Mouse (Mus musculus) embryonic facial prominence, embryonic 11.5 days (tissue): ENCODE measurements at regions not wholly inside any gene's neighbourhood (a gene's known extent, or its start where the extent isn't known, plus 50 kb on each side); places are given as distances from the start of the nearest gene placed in this dataset.

Experiments used
- ATAC-seq: fragments of 200-750 bp; cut with Nextera tagmentation; replicated peaks from 2 replicates; pipeline ENCODE4 v1.8.0; 2017; ENCODE audit warnings: low read depth; ENCODE audit not compliant: insufficient number of reproducible peaks, low FRiP score, low TSS enrichment
- DNase-seq: peaks from one replicate; pipeline ENCODE4 v3.0.0-alpha.2; 2015; ENCODE audit warnings: low spot score
- H3K27ac ChIP-seq: fragments of 300-500 bp; sonication (generic); replicated peaks from 2 replicates; pipeline ENCODE4 v1.5.1; 2014; ENCODE audit warnings: mild to moderate bottlenecking, low read depth, low read length, control low read depth
- H3K27me3 ChIP-seq: fragments of 300-500 bp; sonication (generic); 2 replicates; pipeline ENCODE4 v1.6.1; 2014; ENCODE audit warnings: mild to moderate bottlenecking, low read length, moderate library complexity, mixed read lengths; ENCODE audit not compliant: control insufficient read depth, insufficient read depth
- H3K36me3 ChIP-seq: fragments of 300-500 bp; sonication (generic); replicated peaks from 2 replicates; pipeline ENCODE4 v1.6.1; 2014; ENCODE audit warnings: low read depth, mild to moderate bottlenecking, low read length, moderate library complexity, mixed read lengths; ENCODE audit not compliant: control insufficient read depth, insufficient read depth
- H3K4me1 ChIP-seq: fragments of 300-500 bp; sonication (generic); 2 replicates; pipeline ENCODE4 v1.6.1; 2014; ENCODE audit warnings: low read length, mixed read lengths; ENCODE audit not compliant: control insufficient read depth, insufficient read depth
- H3K4me2 ChIP-seq: fragments of 300-500 bp; sonication (generic); 2 replicates; pipeline ENCODE4 v1.6.1; 2014; ENCODE audit warnings: low read depth, mild to moderate bottlenecking, control low read depth, low read length, moderate library complexity
- H3K4me3 ChIP-seq: fragments of 300-500 bp; sonication (generic); 2 replicates; pipeline ENCODE4 v1.5.1; 2014; ENCODE audit warnings: low read depth, low read length, control low read depth
- H3K9ac ChIP-seq: fragments of 300-500 bp; sonication (generic); replicated peaks from 2 replicates; pipeline ENCODE4 v1.6.1; 2014; ENCODE audit warnings: mild to moderate bottlenecking, control low read depth, low read length
- H3K9me3 ChIP-seq: fragments of 300-500 bp; sonication (generic); replicated peaks from 2 replicates; pipeline ENCODE4 v1.6.1; 2016; ENCODE audit warnings: mild to moderate bottlenecking, low read length, inconsistent platforms, mixed read lengths; ENCODE audit not compliant: control insufficient read depth
- WGBS: fragments of 180-500 bp; shearing (Covaris S2); extraction: QIAGEN DNeasy Blood & Tissue Kit; methylation state at CpG from one replicate; pipeline ENCODE4 v1.1.7; 2014; 5-methylcytosine and 5-hydroxymethylcytosine counted together

- WGBS: 77% methylated on average over 4 of the region's 4 CpGs
- no peak for ATAC-seq
These were observed 125.1 kb downstream of the Cryba4 start for GRCm38 (mm10) chr5:112127171-112127570.

GRCm38 (mm10) chr5:112132746-112133145 lies 119.6 kb downstream of the Cryba4 start:
- no peaks in the 10 kb centered on the region for H3K4me1 ChIP-seq
- no peak overlapping the region for H3K9ac ChIP-seq
- no peaks in the 10 kb centered on the region for H3K9me3 ChIP-seq
- no peak overlapping the region for H3K4me3 ChIP-seq
- H3K36me3 ChIP-seq: no peaks in the 10 kb centered on the region
- no peak overlapping the region for H3K4me2 ChIP-seq
- H3K27me3 ChIP-seq: no peaks in the 10 kb centered on the region
- no peak overlapping the region for H3K27ac ChIP-seq
- 67% methylated on average over 1 of the region's 1 CpGs for WGBS
- DNase-seq (no peak), ATAC-seq (no peak)

More at GRCm38 (mm10) chr5:112127171-112127570, 125.1 kb downstream of the Cryba4 start:
- DNase-seq: no peak
- Histone ChIP-seq H3K4me2 (no peak overlapping the region), H3K27me3 (no peaks in the 10 kb centered on the region), H3K9me3 (no peaks in the 10 kb centered on the region), H3K36me3 (no peaks in the 10 kb centered on the region), H3K9ac (no peak overlapping the region), H3K4me1 (no peaks in the 10 kb centered on the region), H3K27ac (no peak overlapping the region), H3K4me3 (no peak overlapping the region)

- H3K4me1 ChIP-seq: no peaks in the 10 kb centered on the region
- H3K4me2 ChIP-seq: no peak overlapping the region
- H3K9ac ChIP-seq: no peak overlapping the region
- DNase-seq (no peak), ATAC-seq (no peak)
- no peak overlapping the region for H3K27ac ChIP-seq
- no peaks in the 10 kb centered on the region for H3K27me3 ChIP-seq
- WGBS: 68% methylated on average over 21 of the region's 21 CpGs
- H3K9me3 ChIP-seq: no peaks in the 10 kb centered on the region
- H3K36me3 ChIP-seq: no peaks in the 10 kb centered on the region
- no peak overlapping the region for H3K4me3 ChIP-seq
These were observed 118.4 kb downstream of the Cryba4 start for GRCm38 (mm10) chr5:112133688-112134573.

GRCm38 (mm10) chr5:112136646-112137045 lies 115.7 kb downstream of the Cryba4 start:
- H3K9ac ChIP-seq: no peak overlapping the region
- no peak for DNase-seq
- WGBS: 32% methylated on average over 10 of the region's 14 CpGs

GRCm38 (mm10) chr5:112138246-112138645 lies 114.1 kb downstream of the Cryba4 start:
- H3K9me3 ChIP-seq: no peaks in the 10 kb centered on the region
- ATAC-seq (no peak), DNase-seq (no peak)
- H3K27ac ChIP-seq: no peak overlapping the region
- 90% methylated on average over 3 of the region's 3 CpGs for WGBS
- H3K4me3 ChIP-seq: no peak overlapping the region
- no peak overlapping the region for H3K9ac ChIP-seq
- H3K4me1 ChIP-seq: no peaks in the 10 kb centered on the region
- H3K4me2 ChIP-seq: no peak overlapping the region
- no peaks in the 10 kb centered on the region for H3K27me3 ChIP-seq
- no peaks in the 10 kb centered on the region for H3K36me3 ChIP-seq

More at GRCm38 (mm10) chr5:112136646-112137045, 115.7 kb downstream of the Cryba4 start:
- Histone ChIP-seq H3K4me1 (no peaks in the 10 kb centered on the region), H3K4me2 (no peak overlapping the region), H3K9me3 (no peaks in the 10 kb centered on the region), H3K27me3 (no peaks in the 10 kb centered on the region), H3K36me3 (no peaks in the 10 kb centered on the region), H3K4me3 (no peak overlapping the region), H3K27ac (no peak overlapping the region)
- ATAC-seq: no peak

- H3K9me3 ChIP-seq: no peaks in the 10 kb centered on the region
- 85% methylated on average over 3 of the region's 3 CpGs for WGBS
- no peaks in the 10 kb centered on the region for H3K36me3 ChIP-seq
- H3K27me3 ChIP-seq: no peaks in the 10 kb centered on the region
- H3K4me1 ChIP-seq: no peaks in the 10 kb centered on the region
- H3K4me3 ChIP-seq: no peak overlapping the region
- ATAC-seq (no peak), DNase-seq (no peak)
- H3K4me2 ChIP-seq: no peak overlapping the region
- no peak overlapping the region for H3K9ac ChIP-seq
- no peak overlapping the region for H3K27ac ChIP-seq
These were observed 109.6 kb downstream of the Cryba4 start for GRCm38 (mm10) chr5:112142731-112143130.

- Histone ChIP-seq H3K27ac (no peak overlapping the region), H3K4me3 (no peak overlapping the region), H3K27me3 (no peaks in the 10 kb centered on the region), H3K36me3 (no peaks in the 10 kb centered on the region), H3K4me2 (no peak overlapping the region), H3K9ac (no peak overlapping the region), H3K9me3 (no peaks in the 10 kb centered on the region), H3K4me1 (no peaks in the 10 kb centered on the region)
- ATAC-seq (no peak), DNase-seq (no peak)
- 88% methylated on average over 16 of the region's 16 CpGs for whole genome bisulfite sequencing
These were observed 108.2 kb downstream of the Cryba4 start for GRCm38 (mm10) chr5:112143993-112144621.

GRCm38 (mm10) chr5:112153675-112154085 lies 98.6 kb downstream of the Cryba4 start:
- Histone ChIP-seq H3K27me3 (no peaks in the 10 kb centered on the region), H3K4me2 (peak overlapping the region; percentile 49), H3K4me1 (no peaks in the 10 kb centered on the region; the same call in 1 of the 2 replicates), H3K36me3 (no peaks in the 10 kb centered on the region), H3K27ac (no peak overlapping the region), H3K9ac (peak overlapping the region; percentile 62), H3K9me3 (no peaks in the 10 kb centered on the region), H3K4me3 (peak overlapping the region; percentile 19; the same call in 1 of the 2 replicates)
- ATAC-seq (peak; percentile 82), DNase-seq (peak; percentile 87)
- WGBS: under 1% methylated on average over 39 of the region's 39 CpGs
